Mouse (Mus musculus): ENCODE measurements at regions not wholly inside any gene's neighbourhood (a gene's known extent, or its start where the extent isn't known, plus 50 kb on each side); places are given as distances from the start of the nearest gene placed in this dataset.

- DNase-seq, result no peak
These were observed 450.7 kb downstream of the Wdr11 start for GRCm38 (mm10) chr7:130042296-130042910.

- no peak for DNase-seq
These were observed 452.0 kb downstream of the Wdr11 start for GRCm38 (mm10) chr7:130043397-130044234.

GRCm38 (mm10) chr7:130044235-130044553 is 452.5 kb downstream of the Wdr11 start:
- no peak for DNase-seq

GRCm38 (mm10) chr7:130044581-130044980 is 452.9 kb downstream of the Wdr11 start:
- DNase-seq, result no peak

- DNase-seq, result peak; percentile 18
These were observed 454.4 kb downstream of the Wdr11 start for GRCm38 (mm10) chr7:130046086-130046485.

- DNase-seq, result no peak
These were observed 455.8 kb downstream of the Wdr11 start for GRCm38 (mm10) chr7:130047293-130048034.

- DNase-seq, result no peak
These were observed 456.6 kb downstream of the Wdr11 start for GRCm38 (mm10) chr7:130048106-130048772.

- DNase-seq, result no peak
These were observed 457.8 kb downstream of the Wdr11 start for GRCm38 (mm10) chr7:130049461-130049860.

GRCm38 (mm10) chr7:130050120-130050519 is 458.5 kb downstream of the Wdr11 start:
- DNase-seq, result no peak

- DNase-seq, result no peak
These were observed 460.7 kb downstream of the Wdr11 start for GRCm38 (mm10) chr7:130052376-130052775.

GRCm38 (mm10) chr7:130057708-130058107 is 462.5 kb downstream of the Ate1 start:
- no peak for DNase-seq

- DNase-seq, result no peak
These were observed 461.9 kb downstream of the Ate1 start for GRCm38 (mm10) chr7:130058267-130058666.

GRCm38 (mm10) chr7:130059684-130060607 is 460.2 kb downstream of the Ate1 start:
- DNase-seq, result no peak

- no peak for DNase-seq
These were observed 455.7 kb downstream of the Ate1 start for GRCm38 (mm10) chr7:130064500-130064899.

GRCm38 (mm10) chr7:130068316-130068715 is 451.9 kb downstream of the Ate1 start:
- no peak for DNase-seq

- DNase-seq, result no peak
These were observed 446.8 kb downstream of the Ate1 start for GRCm38 (mm10) chr7:130073388-130073787.

- DNase-seq, result peak; percentile 2
These were observed 446.0 kb downstream of the Ate1 start for GRCm38 (mm10) chr7:130073890-130074819.

GRCm38 (mm10) chr7:130082662-130083061 is 437.5 kb downstream of the Ate1 start:
- no peak for DNase-seq

- DNase-seq, result no peak
These were observed 434.5 kb downstream of the Ate1 start for GRCm38 (mm10) chr7:130085706-130086105.

- DNase-seq, result no peak
These were observed 430.1 kb downstream of the Ate1 start for GRCm38 (mm10) chr7:130089896-130090610.

Data from cerebellum, adult 11-12 months (tissue).